Mouse (Mus musculus) midbrain, postnatal 0 days (tissue): ENCODE measurements at regions not wholly inside any gene's neighbourhood (a gene's known extent, or its start where the extent isn't known, plus 50 kb on each side); places are given as distances from the start of the nearest gene placed in this dataset.

Experiments
- ATAC-seq: fragments of 200-750 bp; cut with Nextera tagmentation; 2 replicates; pipeline ENCODE4 v1.8.0; 2017; ENCODE audit warnings: moderate number of reproducible peaks, mild to moderate bottlenecking, moderate TSS enrichment, moderate library complexity; ENCODE audit not compliant: low FRiP score
- DNase-seq: peaks from one replicate; pipeline ENCODE4 v3.0.0-alpha.2; 2015; ENCODE audit warnings: low spot score
- H3K27ac ChIP-seq: fragments of 300-500 bp; sonication (generic); 2 replicates; pipeline ENCODE4 v1.5.1; 2014; ENCODE audit warnings: low read depth, mild to moderate bottlenecking, low read length, mixed read lengths
- H3K27me3 ChIP-seq: fragments of 300-500 bp; sonication (generic); 2 replicates; pipeline ENCODE4 v1.6.1; 2014; ENCODE audit warnings: low read length, control low read depth, mixed read lengths; ENCODE audit not compliant: insufficient read depth
- H3K36me3 ChIP-seq: fragments of 300-500 bp; sonication (generic); 2 replicates; pipeline ENCODE4 v1.6.1; 2014; ENCODE audit warnings: low read length, control low read depth, mixed read lengths; ENCODE audit not compliant: insufficient read depth
- H3K4me1 ChIP-seq: fragments of 300-500 bp; sonication (generic); 2 replicates; pipeline ENCODE4 v1.6.1; 2014; ENCODE audit warnings: mild to moderate bottlenecking, control low read depth, antibody characterized with exemption, low read length, mixed read lengths; ENCODE audit not compliant: insufficient read depth
- H3K4me2 ChIP-seq: fragments of 300-500 bp; sonication (generic); 2 replicates; pipeline ENCODE4 v1.6.1; 2014; ENCODE audit warnings: low read depth, mild to moderate bottlenecking, low read length, mixed read lengths; ENCODE audit not compliant: poor library complexity, severe bottlenecking
- H3K4me3 ChIP-seq: fragments of 300-500 bp; sonication (generic); 2 replicates; pipeline ENCODE4 v1.5.1; 2014; ENCODE audit warnings: low read depth, mild to moderate bottlenecking, low read length, moderate library complexity
- H3K9ac ChIP-seq: fragments of 300-500 bp; sonication (generic); replicated peaks from 2 replicates; pipeline ENCODE4 v1.6.1; 2014; ENCODE audit warnings: mild to moderate bottlenecking, low read length, moderate library complexity, mixed read lengths; ENCODE audit not compliant: poor library complexity, severe bottlenecking
- H3K9me3 ChIP-seq: fragments of 300-500 bp; sonication (generic); 2 replicates; pipeline ENCODE4 v1.6.1; 2016; ENCODE audit warnings: low read length, control low read depth
- CTCF ChIP-seq: IDR thresholded peaks from 2 replicates; pipeline ENCODE4 v1.5.1; 2016; ENCODE audit warnings: antibody characterized with exemption, mild to moderate bottlenecking
- WGBS: fragments of 180-500 bp; shearing (Covaris S2); extraction: QIAGEN DNeasy Blood & Tissue Kit; methylation state at CpG from one replicate; pipeline ENCODE4 v1.1.7; 2014; 5-methylcytosine and 5-hydroxymethylcytosine counted together

DNA sequence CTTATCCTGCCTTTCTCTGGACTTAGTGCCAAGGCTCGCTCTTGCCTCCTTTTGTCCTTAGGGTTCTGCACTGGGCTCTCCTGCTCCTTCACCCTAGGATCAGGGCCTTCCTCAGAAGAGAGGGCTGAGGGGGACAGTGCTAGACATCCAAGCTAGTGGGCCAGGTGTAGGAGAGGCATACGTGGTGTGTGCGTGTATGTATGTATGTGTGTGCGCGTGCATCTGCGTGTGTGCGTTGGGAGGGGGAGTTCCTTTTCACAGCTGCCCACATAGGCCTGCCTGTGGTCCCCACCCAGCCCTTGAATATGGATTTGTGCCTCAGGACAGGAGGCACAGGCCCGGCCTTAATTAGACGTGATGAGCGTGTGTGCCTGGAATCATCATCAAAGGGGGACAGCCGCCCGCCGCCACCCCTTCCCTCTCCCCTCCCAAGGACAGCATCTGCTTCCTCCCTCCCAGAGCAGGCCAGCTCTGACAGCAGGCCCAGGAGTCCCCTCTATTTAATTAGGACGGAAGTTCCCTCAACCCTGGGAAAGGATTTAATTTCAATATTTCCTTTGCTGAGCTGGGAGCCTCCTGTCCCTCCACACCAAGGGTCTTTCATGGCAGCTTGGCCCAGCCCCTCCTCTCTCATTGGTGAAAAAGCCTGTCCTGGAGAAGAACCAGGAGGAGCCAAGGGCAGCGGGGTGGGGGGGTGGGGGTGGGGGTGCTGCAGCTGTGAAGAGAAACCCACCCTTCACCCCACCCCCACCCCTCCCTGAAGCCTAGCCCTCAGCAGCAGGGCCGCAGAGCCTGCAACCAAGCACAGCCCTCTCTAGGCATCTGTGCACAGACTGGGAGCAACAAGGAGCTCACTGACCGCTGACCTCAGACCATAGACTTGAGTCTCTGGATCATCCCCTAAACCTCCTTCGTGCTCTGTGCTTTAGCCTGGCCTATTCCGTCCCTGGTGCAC, 155.8 kb upstream of the A530016L24Rik start:
- ATAC-seq (no peak), DNase-seq (peak; percentile 61)
- Histone ChIP-seq H3K4me1 (peaks cover 40% of the 10 kb centered on the region), H3K4me2 (no peak overlapping the region), H3K36me3 (no peaks in the 10 kb centered on the region), H3K4me3 (no peak overlapping the region), H3K9ac (0 out of 2 replicates have a peak overlapping the region, but pooled peaks have one; percentile 19), H3K9me3 (no peaks in the 10 kb centered on the region), H3K27ac (no peak overlapping the region), H3K27me3 (no peaks in the 10 kb centered on the region)
- WGBS = 31% methylated on average over 18 of the region's 19 CpGs
- TF ChIP-seq CTCF = no peak

DNA sequence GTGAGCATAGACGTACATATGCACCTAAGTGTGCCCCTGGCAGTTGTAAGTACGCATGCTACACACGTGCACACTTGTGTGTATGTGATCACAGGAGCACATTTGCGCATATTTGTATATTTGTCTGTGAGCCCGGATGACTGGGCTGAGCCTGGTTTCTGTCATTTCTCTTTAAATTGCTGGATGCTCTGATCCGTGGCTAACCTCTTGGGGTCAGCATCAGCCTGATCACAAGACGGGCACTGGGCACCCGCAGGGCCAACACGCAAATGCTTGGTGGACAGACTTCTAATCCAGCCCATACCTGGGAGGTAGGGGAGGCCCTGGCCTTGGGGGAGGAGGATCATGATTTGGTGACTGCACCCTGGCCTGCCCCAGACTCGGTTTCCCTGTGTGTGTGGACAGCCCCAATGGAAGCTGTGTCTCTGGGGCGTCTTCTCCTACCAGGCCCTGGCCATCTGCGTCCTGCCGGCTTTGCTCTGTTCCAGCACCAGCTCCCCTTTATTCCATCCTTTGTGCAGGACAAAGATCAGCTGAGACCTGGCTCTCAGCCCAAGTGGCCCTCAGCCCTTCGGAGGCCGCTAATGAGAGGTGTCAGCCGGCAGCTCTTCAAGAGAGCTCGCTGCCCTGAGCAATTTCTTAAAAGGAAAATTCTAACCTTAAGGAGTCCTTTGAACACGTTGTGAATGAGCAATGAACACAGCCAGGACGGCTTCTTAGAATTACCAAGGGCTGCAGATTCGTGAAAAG, 155.0 kb upstream of the A530016L24Rik start:
- DNase-seq (peak; percentile 58), ATAC-seq (no peak)
- TF ChIP-seq CTCF = peak; percentile 15
- WGBS = 27% methylated on average over 20 of the region's 20 CpGs
- Histone ChIP-seq H3K27me3 (no peaks in the 10 kb centered on the region), H3K4me1 (peaks cover 32% of the 10 kb centered on the region; the same call in 1 of the 2 replicates), H3K36me3 (no peaks in the 10 kb centered on the region), H3K4me2 (no peak overlapping the region), H3K4me3 (no peak overlapping the region), H3K27ac (no peak overlapping the region), H3K9me3 (no peaks in the 10 kb centered on the region), H3K9ac (no peak overlapping the region)

DNA sequence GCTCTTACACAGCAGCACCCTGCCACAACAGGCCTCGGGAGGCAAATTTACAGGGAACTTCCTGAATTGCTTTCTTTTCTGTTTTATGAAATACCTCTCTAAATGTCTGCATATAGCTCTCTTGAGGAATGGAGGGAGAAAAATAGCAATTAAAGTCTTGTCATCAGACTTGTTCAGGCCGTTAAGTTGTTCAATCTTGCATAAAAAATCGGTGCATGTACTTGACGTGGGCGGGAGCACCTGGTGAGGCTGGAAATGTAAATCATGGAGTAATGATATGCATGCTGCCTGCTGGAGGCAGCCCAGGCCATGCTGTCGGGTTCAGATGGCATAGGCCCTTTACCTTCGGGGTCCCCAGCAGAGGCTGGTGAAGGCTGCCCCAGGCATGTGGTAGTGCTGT, 153.6 kb upstream of the A530016L24Rik start:
- Histone ChIP-seq H3K4me1 (peaks cover 23% of the 10 kb centered on the region; the same call in 1 of the 2 replicates), H3K4me2 (no peak overlapping the region), H3K4me3 (no peak overlapping the region), H3K36me3 (no peaks in the 10 kb centered on the region), H3K27me3 (no peaks in the 10 kb centered on the region), H3K9me3 (no peaks in the 10 kb centered on the region), H3K27ac (no peak overlapping the region), H3K9ac (no peak overlapping the region)
- DNase-seq = no peak
- no peak for TF ChIP-seq CTCF
- no peak for ATAC-seq
- 53% methylated on average over 7 of the region's 7 CpGs for WGBS

DNA sequence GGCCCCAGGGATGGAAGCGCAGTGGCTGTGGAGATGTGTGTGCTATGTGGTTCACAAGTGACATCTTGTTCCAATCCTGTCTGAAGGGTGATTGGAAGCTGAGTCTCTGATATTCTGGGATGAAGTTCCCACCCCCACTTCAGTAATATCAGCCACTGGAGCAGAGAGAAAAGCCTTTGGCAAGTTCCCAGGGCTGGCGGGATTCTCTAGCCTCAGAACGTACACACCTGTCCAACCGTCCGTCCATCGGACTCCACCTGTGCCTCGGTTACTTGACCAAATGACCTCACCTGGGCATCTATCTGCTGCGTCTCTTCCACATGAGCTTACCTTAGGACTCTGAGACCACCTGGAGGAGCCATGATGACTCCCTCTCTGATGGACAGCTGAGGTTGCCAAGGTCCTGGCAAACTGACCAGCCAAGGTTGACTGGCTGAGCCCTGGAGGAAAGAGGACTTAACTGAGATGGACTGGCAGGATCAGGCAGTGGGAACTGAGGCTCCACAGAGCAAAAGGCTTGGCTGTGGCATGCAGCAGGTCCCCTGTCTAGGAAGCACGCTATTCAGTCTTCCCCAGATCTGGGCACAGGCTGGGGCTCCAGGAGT, 152.5 kb upstream of the A530016L24Rik start:
- DNase-seq (no peak), ATAC-seq (no peak)
- TF ChIP-seq CTCF = no peak
- Histone ChIP-seq H3K4me3 (no peak overlapping the region), H3K9ac (no peak overlapping the region), H3K27ac (no peak overlapping the region), H3K27me3 (no peaks in the 10 kb centered on the region), H3K4me2 (no peak overlapping the region), H3K36me3 (no peaks in the 10 kb centered on the region), H3K4me1 (peaks cover 23% of the 10 kb centered on the region; the same call in 1 of the 2 replicates), H3K9me3 (no peaks in the 10 kb centered on the region)
- 83% methylated on average over 9 of the region's 9 CpGs for WGBS

DNA sequence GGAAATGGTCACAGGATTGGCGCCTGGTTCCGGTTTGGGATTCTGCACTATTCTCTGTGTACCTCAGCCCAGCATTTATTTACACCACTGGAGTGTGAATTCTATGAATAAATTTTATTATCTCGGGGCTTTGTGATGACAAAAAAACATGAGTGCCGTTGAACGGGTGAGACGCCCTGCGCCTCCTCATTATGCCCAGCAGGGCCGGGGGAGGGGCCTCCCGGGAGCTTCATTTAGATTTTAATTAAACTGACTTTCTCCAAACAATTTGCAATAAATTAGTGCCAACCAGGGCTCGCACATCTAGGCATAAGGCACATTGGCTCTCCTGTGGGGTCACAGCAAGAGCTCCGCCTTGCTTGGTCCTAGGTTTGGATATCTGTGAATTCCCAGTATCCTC, 151.8 kb upstream of the A530016L24Rik start:
- no peak overlapping the region for H3K4me2 ChIP-seq
- H3K9ac ChIP-seq = no peak overlapping the region
- no peak for TF ChIP-seq CTCF
- ATAC-seq (no peak), DNase-seq (no peak)
- no peaks in the 10 kb centered on the region for H3K9me3 ChIP-seq
- H3K36me3 ChIP-seq = no peaks in the 10 kb centered on the region
- H3K4me1 ChIP-seq = peaks cover 23% of the 10 kb centered on the region; the same call in 1 of the 2 replicates
- H3K27ac ChIP-seq = no peak overlapping the region
- no peak overlapping the region for H3K4me3 ChIP-seq
- no peaks in the 10 kb centered on the region for H3K27me3 ChIP-seq
- 45% methylated on average over 11 of the region's 11 CpGs for WGBS
